Mouse (Mus musculus) T-helper 17 cell (primary cell): ENCODE results near the gene Pla1a.
"Not testable (repeated sequence)": the region's sequence is repeated elsewhere in the genome, so short reads cannot be mapped to it uniquely, and the experiment has no call there.

Experiments used
- in situ Hi-C, 2 experiments: fragments of 300-600 bp; cut with MboI, MseI; formaldehyde crosslinking; loops; 1 replicate in 1 of 2; 2 replicates in 1 of 2; pipeline ENCODE4 v1.15.1; 2025; ENCODE audit warnings: high pct_unique_total_duplicates in 2 of 2

The Pla1a gene

DNA sequence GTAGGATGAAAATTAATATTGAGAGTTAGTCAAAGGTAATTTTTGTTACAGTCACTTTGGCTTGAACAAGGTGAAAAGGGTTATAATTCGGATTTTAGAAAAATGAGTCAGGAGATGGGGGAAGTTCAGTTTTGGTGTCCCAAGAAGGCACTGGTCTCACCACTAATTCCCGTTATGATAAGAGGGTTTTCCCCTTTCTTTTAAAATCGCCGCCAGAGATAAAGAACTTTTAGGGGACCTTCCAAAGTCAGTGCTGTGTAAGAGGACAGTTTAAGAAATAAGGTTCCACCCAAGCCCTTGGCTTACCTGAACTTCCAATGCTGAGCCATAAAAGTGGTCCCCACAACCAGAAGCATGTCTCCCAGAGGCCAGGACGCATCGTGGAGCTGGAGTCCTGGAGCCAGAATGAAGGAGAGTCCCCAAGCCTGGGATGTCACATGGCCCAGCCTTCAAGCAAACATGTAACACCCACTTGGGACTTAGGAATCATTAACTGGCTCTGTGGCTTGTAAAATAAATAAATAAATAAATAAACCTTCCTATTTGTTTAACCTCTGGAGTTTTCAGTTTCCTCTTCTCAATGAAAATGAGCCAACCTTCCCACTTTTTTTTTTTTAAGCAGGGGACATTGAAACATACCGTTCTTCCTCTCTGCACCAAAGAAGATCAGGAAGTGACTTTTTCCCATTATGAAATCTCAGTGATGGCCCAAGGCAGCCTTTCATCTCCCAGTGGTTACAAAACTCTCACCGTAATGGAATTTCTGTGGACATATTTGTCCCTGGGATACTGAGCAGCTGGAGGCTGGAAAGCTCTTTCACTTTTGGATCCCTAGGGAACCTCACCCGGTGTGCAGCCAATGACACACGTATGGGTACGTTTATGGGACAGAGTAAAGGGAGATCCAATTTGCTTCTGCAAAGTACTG lies at the start of gene Pla1a:
TSS of gene Pla1a (minus strand) at position 648 of the 928 bp plus-strand sequence.
- in situ Hi-C loops: loop anchor here in 1 of 2 experiments (25.0 kb wide), 1 partner anchor 630 kb away; no protein-coding TSS in a partner anchor

DNA sequence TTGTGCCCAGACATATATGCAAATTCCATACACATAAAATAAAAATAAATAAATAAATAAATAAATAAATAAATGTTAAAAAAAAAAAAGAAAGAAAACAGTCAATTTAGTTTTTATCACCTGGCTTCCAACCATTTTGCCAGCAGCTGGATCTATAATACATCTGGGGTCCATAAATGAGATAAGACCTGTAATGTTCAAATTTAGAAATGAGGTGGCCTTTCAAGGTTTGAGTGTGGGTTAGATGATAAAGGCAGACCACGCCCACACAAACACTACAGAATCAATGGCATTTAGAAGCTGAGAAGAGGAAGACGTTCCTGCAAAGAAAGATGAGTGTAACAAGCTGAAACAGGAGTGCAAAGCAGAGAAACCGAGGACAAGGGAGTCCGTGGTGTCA lies 48.4 kb upstream of the Pla1a start:
- in situ Hi-C loops: loop anchor here (5.0 kb wide), 2 partner anchors 34 to 124 kb away; no protein-coding TSS in a partner anchor

DNA sequence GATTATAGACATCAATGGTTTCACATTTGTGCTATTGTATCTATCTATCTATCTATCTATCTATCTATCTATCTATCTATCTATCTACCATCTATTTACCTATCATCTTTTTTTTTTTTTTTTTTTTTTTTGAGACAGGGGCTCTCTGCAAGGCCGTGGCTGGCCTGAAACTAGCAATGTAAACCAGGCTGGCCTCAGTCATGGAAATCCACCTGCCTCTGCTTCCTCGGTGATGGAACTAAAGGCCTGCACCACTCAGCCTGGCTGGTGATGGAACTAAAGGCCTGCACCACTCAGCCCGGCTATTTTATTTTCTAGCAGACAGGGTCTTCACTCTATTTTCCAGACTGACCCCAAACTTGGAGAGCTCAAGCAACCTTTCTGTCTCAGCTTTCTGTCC lies 45.4 kb upstream of the Pla1a start:
- in situ Hi-C loops: no loop called here

DNA sequence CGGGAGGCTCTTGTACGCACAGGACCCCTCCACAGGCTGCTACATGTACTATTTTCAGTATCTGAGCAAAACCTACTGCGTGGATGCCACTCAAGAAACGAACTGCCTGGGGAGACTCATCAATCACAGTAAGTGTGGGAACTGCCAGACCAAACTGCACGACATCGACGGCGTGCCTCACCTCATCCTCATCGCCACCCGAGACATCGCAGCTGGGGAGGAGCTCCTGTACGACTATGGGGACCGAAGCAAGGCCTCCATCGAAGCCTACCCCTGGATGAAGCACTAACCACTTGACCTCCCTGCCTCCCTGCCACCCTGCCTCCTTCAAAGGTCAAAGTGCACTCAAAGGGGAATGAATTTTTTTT lies 44.3 kb upstream of the Pla1a start:
- in situ Hi-C loops: not testable (repeated sequence)

DNA sequence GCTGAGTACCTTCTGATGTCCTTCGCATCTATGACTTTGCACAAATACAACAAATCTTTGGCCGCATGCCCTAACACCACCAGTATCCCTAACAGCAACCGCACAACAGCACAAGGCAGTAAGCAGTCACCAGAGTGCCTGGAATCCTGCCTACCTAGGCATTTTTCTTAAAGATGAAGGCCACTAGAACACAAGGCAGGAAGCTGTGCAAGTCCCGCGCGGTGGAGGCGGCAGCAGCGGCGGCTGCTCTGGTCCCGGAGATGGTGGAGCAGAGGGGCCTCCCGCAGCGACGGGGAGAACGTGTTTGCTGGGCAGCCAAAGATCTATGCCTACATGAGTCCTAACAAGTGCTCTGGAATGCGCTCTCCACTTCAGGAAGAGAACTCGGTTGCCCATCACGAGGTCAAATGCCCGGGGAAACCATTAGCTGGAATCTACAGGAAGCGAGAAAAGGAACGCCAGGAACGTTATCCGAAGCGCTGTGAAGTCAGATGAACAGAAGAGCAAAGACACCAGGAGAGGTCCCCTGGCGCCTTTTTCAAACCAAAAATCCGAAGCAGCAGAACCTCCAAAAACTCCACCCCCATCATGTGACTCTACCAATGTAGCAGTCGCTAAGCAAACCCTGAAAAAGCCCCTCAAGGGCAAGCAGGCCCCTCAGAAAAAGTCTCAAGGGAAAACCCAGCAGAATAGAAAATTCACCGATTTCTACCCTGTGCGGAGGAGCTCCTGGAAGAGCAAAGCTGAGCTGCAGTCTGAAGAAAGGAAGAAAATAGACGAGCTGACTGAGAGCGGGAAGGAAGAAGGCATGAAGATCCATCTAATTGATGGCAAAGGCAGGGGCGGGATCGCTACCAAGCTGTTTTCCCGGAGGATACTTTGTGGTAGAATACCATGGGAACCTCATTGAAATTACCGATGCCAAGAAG lies 43.6 kb upstream of the Pla1a start:
- in situ Hi-C loops: no loop called here

DNA sequence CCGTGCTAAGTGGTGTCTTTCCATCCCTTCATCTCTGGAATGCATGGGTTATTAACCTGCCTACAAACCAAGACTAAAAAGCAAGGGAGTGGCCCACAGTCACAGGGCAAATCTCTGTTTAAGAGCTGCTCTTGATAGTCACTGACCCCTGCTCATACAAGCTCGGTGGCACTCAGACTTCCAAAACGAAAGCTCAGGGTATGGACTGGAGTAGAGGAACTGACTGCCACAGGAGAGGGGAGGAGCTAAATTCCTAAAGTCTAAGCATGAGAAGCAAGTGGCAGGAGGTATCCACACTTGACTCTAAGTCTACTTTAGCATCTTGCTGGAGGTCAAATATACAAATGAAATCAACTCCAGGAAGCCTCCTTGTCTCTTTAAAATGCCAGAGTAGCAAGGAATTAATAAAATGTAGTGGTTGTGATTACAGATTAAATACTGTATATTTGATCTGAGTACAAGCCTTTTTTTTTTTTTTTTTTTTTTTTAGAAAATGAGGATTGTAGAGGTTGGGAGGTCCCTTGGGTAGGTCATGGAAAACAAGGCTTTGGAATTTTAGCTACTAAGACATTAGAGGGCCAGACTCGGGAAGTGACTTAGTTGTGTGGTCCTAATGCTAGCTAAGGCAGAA lies 42.9 kb upstream of the Pla1a start:
- in situ Hi-C loops: no loop called here

DNA sequence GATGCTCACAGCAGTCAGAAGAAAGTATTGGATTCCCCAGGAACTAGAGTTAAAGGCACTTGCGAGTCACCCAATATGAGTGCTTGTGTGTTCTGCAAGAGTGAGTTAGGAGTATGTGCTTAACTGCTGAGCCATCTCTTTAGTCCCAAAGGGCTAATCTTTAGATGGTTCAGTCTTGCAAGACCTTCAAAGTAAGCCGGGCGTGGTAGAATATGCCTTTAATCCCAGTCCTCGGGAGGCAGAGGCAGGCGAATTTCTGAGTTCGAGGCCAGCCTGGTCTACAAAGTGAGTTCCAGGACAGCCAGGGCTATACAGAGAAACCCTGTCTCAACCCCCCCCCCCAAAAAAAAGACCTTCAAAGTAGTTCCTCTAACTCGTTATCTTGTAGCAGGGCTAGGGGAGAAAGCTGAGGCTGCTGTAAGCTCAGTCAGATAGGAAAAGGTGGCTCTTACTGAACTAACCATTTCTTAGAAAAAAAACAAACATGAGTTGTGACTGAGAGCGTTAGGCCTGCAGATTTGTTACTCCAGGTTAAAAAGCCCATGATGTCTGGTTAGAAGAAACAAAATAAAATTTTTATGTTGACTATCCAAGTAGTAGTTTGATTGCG lies 41.8 kb upstream of the Pla1a start:
- in situ Hi-C loops: no loop called here

DNA sequence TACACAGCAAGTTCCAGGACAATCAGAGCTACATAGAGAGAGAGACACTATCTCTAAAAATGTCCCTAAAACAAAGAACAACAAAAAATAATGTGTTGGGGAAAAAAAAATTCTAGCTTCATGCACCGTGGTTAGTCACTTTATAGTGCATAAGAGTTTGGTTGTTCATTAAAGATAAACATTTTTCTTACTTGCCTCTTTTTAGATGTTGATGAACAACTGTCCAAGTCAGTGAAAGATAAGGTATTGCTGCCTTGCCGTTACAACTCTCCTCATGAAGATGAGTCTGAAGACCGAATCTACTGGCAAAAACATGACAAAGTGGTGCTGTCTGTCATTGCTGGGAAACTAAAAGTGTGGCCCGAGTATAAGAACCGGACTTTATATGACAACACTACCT lies 40.7 kb upstream of the Pla1a start:
- in situ Hi-C loops: no loop called here

DNA sequence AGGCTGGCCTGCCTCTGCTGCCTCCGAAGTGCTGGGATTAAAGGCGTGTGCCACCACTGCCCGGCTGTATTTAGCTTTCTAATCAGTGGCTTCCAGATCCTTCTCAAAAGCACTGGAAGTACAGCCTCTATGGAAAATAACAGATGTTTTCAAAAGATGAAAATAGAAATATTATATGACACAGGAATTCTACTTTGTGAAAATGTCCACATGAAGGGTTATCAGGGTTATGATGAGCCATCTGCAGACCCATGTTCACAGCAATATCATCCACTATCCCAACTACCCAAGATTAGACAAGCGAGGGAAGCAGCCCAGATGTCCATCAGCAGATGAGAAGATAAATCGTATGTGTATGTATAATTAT lies 39.5 kb upstream of the Pla1a start:
- in situ Hi-C loops: no loop called here

DNA sequence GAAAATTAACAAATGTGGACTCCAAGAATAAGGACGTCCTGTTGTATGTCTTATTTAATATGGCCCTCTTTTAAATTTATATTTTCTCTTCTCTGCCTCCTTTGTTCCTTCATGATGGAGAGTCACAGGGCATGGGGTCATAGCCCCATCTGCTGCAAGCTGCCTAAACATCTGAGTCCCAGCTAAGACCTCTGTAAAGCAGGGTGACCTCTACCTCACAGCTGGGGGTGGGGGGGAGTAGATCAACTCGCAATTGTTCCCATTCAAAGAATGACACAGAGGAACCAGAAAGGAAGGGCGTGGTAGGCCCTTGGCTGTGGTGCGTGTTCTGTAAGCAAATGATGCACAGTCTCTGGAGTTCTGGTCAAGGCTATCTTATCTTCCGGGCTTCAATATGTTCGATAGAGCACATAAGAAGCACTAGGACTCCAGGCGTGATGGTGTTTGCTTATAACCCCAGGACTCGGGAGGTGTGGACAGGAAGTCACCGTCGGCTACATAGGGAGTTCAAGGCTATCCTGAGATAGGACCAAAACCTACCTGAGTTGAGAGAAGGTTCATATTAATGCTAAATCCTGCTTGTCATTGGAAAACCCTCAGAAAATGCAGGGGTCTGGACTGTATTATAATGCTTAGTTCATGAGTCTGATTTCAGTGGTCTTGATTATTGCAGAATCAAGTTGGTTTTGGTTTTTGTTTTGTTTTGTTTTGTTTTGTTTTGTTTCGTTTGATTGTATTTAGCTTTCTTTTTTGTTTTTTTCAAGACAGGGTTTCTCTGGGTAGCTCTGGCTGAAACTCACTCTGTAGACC lies 39.0 kb upstream of the Pla1a start:
- in situ Hi-C loops: no loop called here

DNA sequence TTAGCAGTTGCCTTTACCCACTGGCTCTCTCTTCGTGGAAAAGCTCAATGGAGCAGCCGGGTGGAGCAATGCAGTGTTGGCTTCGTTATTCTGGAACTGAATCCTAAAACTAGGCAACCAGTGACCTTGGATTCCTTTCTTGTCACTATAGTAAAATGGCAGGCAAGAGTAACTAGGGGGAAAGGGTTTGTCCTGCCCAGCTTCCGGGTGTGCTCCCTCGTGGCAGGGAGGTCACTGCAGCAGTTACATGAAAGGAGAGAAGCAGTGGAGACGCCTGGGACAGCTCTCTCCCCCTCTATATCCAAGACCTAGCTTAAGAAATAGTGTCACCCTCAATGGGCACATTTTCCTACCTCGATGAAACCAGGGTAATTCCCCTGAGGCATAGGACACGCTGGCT lies 36.5 kb upstream of the Pla1a start:
- in situ Hi-C loops: no loop called here

DNA sequence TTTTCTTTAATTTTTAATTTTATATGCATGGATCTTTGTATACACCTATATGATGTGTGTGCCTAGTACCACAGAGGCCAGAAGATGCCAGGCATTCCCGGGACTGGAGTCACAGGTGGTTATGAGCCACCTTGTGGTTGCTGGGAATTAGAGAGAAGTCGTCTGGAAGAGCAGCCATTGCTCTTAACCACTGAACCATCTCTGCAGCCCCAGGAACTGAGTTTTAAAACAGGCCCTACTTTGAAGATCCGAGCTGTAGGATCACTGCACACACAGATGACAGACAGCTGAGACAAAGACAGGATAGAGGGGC lies 35.7 kb upstream of the Pla1a start:
- in situ Hi-C loops: no loop called here

DNA sequence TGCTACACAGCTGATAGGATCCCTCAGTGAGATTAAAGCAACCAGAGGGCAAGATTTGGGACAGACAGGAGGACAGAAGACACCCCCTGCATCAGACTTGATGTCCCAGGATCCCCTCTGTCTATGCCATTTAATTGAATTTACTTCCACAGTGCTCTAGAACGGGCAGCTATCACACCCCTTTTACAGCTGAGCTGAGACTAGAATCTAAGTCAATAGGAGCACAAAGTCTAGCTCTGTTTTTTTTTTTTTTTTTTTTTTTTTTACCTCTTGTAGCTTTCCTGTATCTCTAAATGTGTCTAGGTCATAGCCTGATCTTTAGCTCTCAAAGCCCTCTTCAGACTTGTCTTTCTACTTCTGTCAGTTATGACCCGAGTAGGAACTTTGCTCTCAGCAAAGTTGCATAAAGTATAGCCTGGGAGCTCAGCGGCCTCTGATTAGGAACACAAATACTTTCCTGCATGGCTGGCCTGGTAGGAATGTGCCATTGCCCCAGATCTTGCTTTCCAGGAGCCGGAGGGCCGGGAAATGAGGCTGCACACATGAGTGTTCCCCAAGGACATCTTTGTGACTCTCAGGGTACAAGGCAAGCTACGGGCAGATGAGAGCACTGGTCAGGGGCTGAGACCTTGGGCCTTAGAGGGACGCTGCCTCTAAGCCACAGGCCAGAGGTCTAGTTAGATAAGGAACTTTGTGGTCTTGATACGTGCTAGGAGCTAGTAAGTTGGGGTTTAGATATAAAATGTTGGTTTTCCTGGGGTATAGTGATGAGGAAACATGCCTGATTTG lies 35.2 kb upstream of the Pla1a start:
- in situ Hi-C loops: no loop called here

DNA sequence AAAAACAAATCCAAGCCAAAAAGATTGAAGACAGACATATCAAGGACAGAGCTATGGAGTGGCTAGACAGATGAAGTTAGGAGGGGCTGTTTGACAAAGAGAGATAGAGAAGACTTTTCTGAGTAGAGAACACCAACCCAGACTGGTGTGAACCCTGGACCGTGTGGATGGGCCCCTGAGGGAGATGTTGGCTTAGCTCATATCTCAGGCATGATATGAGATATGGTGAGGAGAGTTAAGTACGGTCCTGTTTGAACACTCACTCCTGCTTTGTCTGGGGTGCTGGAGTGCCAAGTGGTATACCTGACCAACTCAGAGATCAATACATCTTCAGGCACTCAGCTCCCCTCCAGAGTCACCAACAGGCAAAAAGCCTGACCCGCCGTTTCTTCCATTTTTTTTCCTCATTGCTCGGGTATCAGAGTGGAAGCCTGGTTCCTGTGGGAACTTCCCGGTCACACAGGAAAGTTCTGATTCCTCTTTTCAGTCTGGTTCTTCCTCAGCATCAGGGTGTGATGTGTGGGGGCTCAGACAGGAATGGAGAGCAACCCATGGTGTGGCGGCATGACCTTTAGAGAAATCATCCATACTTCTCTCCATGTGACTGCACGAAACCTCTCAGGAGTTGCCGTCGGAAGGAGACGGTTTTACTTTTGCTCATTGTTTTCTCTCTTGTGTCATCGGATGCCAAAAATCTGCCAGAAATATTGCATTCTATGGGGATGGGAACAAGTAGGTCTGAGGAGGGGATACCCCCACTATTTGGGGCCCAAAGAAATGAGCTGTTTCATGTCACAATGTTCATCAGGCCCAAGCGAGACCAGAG lies 34.4 kb upstream of the Pla1a start:
- in situ Hi-C loops: no loop called here

DNA sequence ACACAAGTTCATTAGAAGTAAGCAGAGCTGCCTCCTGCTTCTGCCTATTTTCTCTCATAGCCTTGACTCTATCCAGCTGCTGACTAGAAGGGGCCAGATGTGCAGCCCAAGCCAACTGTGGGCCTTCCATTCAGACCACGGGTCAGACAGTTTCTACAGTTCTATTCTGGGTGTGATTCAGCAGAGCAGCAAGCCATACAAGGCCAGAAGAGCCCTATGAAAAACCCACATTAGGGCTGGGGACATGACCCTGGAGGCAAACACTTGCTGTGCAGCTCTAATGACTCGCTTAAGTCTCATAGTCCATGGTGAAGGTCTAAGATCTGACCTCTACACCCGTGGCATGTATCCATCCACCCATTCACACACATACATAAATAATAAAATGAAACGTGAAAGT lies 33.1 kb upstream of the Pla1a start:
- in situ Hi-C loops: no loop called here

DNA sequence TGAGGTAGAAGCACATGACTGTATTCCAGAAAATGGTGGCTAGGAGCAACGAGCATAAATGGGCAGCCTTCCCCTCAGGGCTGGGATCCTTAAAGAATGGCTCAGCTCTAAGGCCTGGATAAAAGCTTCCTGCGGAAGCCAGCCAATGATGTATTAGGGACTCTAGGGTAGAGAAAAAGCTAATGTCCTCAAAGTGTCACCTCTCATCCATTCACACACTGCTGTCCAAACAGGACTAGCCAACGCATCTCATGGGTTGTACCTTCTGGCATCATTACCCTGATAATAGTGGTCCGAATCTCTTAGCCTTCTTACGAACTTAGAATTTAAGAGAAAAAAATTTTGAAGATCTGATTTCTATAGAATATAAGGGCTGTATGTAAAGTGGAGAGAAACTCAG lies 30.4 kb upstream of the Pla1a start:
- in situ Hi-C loops: no loop called here

DNA sequence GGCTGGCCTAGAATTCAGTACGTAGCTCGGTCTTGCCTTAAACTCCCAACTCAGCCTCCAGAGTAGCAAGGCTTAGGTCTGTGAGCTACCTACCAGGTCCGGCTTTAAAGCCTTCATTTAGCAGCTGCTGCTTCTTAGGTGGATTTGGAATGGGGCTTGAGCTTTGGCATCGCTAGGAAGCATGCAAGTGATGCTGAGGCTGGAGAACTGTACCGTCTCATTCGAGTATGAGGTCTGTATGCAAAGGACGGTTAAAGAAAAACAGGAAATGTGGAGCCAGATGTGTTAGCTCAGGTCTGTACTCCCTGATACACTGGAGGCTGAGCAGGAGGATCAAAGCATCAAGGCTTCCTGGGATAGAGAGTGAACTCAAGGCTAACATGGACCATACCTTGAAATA lies 29.2 kb upstream of the Pla1a start:
- in situ Hi-C loops: no loop called here

DNA sequence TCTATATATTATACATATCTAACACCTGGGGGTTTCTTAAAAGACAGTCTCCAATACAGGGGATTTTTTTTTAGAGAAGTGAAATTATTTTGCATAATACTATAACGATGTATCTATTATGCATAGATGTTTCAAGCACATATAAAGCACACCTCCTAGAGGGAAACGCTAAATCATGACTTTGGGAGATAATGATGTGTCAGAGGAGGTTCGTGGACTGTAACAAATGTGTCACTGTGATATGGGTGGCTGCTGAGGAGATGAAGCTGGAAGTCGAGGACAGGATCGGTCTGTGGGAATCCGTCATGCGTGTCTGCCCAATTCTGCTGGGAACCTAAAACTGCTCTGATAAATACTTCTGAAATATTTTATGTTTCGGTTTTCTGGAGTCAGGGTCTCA lies 28.8 kb upstream of the Pla1a start:
- in situ Hi-C loops: no loop called here

DNA sequence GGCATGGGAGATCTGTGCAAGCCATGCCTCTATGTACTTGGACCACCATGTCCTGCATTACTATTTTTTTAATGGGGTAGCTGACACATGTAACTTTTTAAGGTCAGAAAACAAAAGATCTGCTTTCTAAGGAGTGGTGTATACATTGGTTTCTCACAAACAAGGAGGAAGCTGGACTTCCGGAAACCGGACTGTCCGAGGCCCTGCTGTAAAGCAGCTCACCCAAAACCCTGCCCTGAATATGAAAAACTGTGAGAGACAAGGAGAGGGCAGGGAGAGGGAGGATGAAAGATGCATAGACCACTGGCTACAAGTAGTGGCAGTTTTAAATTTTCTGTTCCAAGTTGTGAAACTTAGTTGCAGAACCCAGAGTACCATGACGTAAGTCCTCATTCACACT lies 27.0 kb upstream of the Pla1a start:
- in situ Hi-C loops: no loop called here
